Mouse (Mus musculus) neural tube, embryonic 13.5 days (tissue): ENCODE data around the gene Acacb. TPM values are rescaled to one million over a fixed set of nuclear protein-coding genes. Genes with fewer than 3 reads are reported as not detected.

ENCODE experiments used
- ATAC-seq: fragments of 200-750 bp; cut with Nextera tagmentation; 2 replicates; pipeline ENCODE4 v1.8.0; 2017; ENCODE audit warnings: low read depth, mild to moderate bottlenecking, moderate TSS enrichment, moderate library complexity
- H3K27ac ChIP-seq: fragments of 300-500 bp; sonication (generic); replicated peaks from 2 replicates; pipeline ENCODE4 v1.5.1; 2015; ENCODE audit warnings: moderate library complexity, mild to moderate bottlenecking, inconsistent platforms
- H3K27me3 ChIP-seq: fragments of 300-500 bp; sonication (generic); 2 replicates; pipeline ENCODE4 v1.6.1; 2015; ENCODE audit warnings: mild to moderate bottlenecking, inconsistent platforms
- H3K36me3 ChIP-seq: fragments of 300-500 bp; sonication (generic); 2 replicates; pipeline ENCODE4 v1.6.1; 2015; ENCODE audit warnings: mild to moderate bottlenecking, inconsistent platforms
- H3K4me1 ChIP-seq: fragments of 300-500 bp; sonication (generic); replicated peaks from 2 replicates; pipeline ENCODE4 v1.6.1; 2015; ENCODE audit warnings: inconsistent platforms
- H3K4me2 ChIP-seq: fragments of 300-500 bp; sonication (generic); 2 replicates; pipeline ENCODE4 v1.6.1; 2015; ENCODE audit warnings: inconsistent platforms, mild to moderate bottlenecking, moderate library complexity
- H3K4me3 ChIP-seq: fragments of 300-500 bp; sonication (generic); 2 replicates; pipeline ENCODE4 v1.5.1; 2015; ENCODE audit warnings: mild to moderate bottlenecking, inconsistent platforms
- H3K9ac ChIP-seq: fragments of 300-500 bp; sonication (generic); 2 replicates; pipeline ENCODE4 v1.6.1; 2015; ENCODE audit warnings: moderate library complexity, mild to moderate bottlenecking, inconsistent platforms
- H3K9me3 ChIP-seq: fragments of 300-500 bp; sonication (generic); 2 replicates; pipeline ENCODE4 v1.6.1; 2016; ENCODE audit warnings: inconsistent platforms
- WGBS: fragments of 180-500 bp; shearing (Covaris S2); methylation state at CpG from one replicate; pipeline ENCODE4 v1.1.7; 2015; 5-methylcytosine and 5-hydroxymethylcytosine counted together
- polyA plus RNA-seq: library from polyadenylated mRNA; unstranded; fragments of >200 nt; fragmentation: Nextera tagmentation; extraction: Ambion mirVana; gene quantifications from 2 replicates; pipeline ENCODE4 v1.2.1, GENCODE M21; 2015

Gene Acacb
- polyA plus RNA-seq, 1 experiment from 2014 or later = 3.1 TPM

GRCm38 (mm10) chr5:114259495-114259894 lies 113.2 kb downstream of the Acacb start:
- Histone ChIP-seq H3K36me3 (no peaks in the 10 kb centered on the region), H3K9me3 (no peaks in the 10 kb centered on the region; the same call in 1 of the 2 replicates), H3K4me1 (peaks cover 8% of the 10 kb centered on the region), H3K27me3 (peaks cover 29% of the 10 kb centered on the region), H3K9ac (no peak overlapping the region), H3K4me3 (no peak overlapping the region), H3K4me2 (no peak overlapping the region), H3K27ac (no peak overlapping the region)
- WGBS = 77% methylated on average over 10 of the region's 10 CpGs
- no peak for ATAC-seq

GRCm38 (mm10) chr5:114261494-114261893 lies 115.2 kb downstream of the Acacb start:
- Histone ChIP-seq H3K27me3 (peaks cover 35% of the 10 kb centered on the region), H3K4me2 (no peak overlapping the region), H3K27ac (no peak overlapping the region), H3K36me3 (no peaks in the 10 kb centered on the region), H3K9me3 (no peaks in the 10 kb centered on the region; the same call in 1 of the 2 replicates), H3K4me1 (peaks cover 10% of the 10 kb centered on the region), H3K4me3 (no peak overlapping the region), H3K9ac (no peak overlapping the region)
- no peak for ATAC-seq

GRCm38 (mm10) chr5:114264030-114264459 lies 117.7 kb downstream of the Acacb start:
- 38% methylated on average over 8 of the region's 8 CpGs for WGBS
- H3K4me3 ChIP-seq = no peak overlapping the region
- ATAC-seq = peak; percentile 90
- no peak overlapping the region for H3K4me2 ChIP-seq
- no peaks in the 10 kb centered on the region for H3K36me3 ChIP-seq
- no peak overlapping the region for H3K27ac ChIP-seq
- peaks cover 53% of the 10 kb centered on the region for H3K27me3 ChIP-seq
- H3K9ac ChIP-seq = no peak overlapping the region
- peaks cover 10% of the 10 kb centered on the region for H3K4me1 ChIP-seq
- no peaks in the 10 kb centered on the region; the same call in 1 of the 2 replicates for H3K9me3 ChIP-seq

- Histone ChIP-seq H3K27ac (no peak overlapping the region), H3K9ac (no peak overlapping the region), H3K4me2 (no peak overlapping the region), H3K36me3 (no peaks in the 10 kb centered on the region), H3K4me1 (peaks cover 13% of the 10 kb centered on the region), H3K9me3 (no peaks in the 10 kb centered on the region; the same call in 1 of the 2 replicates), H3K27me3 (peaks cover 60% of the 10 kb centered on the region), H3K4me3 (no peak overlapping the region)
- ATAC-seq = no peak
- WGBS = 85% methylated on average over 8 of the region's 8 CpGs
Measured at GRCm38 (mm10) chr5:114264791-114265190, 118.5 kb downstream of the Acacb start.

GRCm38 (mm10) chr5:114268646-114269045 lies 122.3 kb downstream of the Acacb start:
- no peak for ATAC-seq
- 53% methylated on average over 7 of the region's 7 CpGs for WGBS
- no peak overlapping the region for H3K4me2 ChIP-seq
- H3K9ac ChIP-seq = no peak overlapping the region
- peaks cover 24% of the 10 kb centered on the region for H3K4me1 ChIP-seq
- H3K27ac ChIP-seq = no peak overlapping the region
- no peaks in the 10 kb centered on the region for H3K36me3 ChIP-seq
- no peak overlapping the region for H3K4me3 ChIP-seq
- H3K9me3 ChIP-seq = no peaks in the 10 kb centered on the region
- H3K27me3 ChIP-seq = peaks cover 98% of the 10 kb centered on the region

GRCm38 (mm10) chr5:114269499-114269898 lies 123.2 kb downstream of the Acacb start:
- WGBS = 74% methylated on average over 7 of the region's 7 CpGs
- Histone ChIP-seq H3K9ac (no peak overlapping the region), H3K36me3 (no peaks in the 10 kb centered on the region), H3K4me2 (no peak overlapping the region), H3K4me1 (peaks cover 24% of the 10 kb centered on the region), H3K4me3 (no peak overlapping the region), H3K27me3 (peaks cover 98% of the 10 kb centered on the region), H3K27ac (no peak overlapping the region), H3K9me3 (no peaks in the 10 kb centered on the region)
- ATAC-seq = no peak

GRCm38 (mm10) chr5:114269984-114270383 lies 123.6 kb downstream of the Acacb start:
- peaks cover 24% of the 10 kb centered on the region for H3K4me1 ChIP-seq
- no peak overlapping the region for H3K4me3 ChIP-seq
- peaks cover 98% of the 10 kb centered on the region for H3K27me3 ChIP-seq
- 13% methylated on average over 12 of the region's 12 CpGs for WGBS
- H3K27ac ChIP-seq = no peak overlapping the region
- ATAC-seq = no peak
- H3K9ac ChIP-seq = no peak overlapping the region
- H3K36me3 ChIP-seq = no peaks in the 10 kb centered on the region
- no peak overlapping the region for H3K4me2 ChIP-seq
- no peaks in the 10 kb centered on the region for H3K9me3 ChIP-seq

GRCm38 (mm10) chr5:114273693-114274402 lies 127.5 kb downstream of the Acacb start, which contains the start of gene Foxn4:
TSS of gene Foxn4 (minus strand) at chr5:114273807.
- Histone ChIP-seq H3K9me3 (no peaks in the 10 kb centered on the region), H3K4me1 (peaks cover 35% of the 10 kb centered on the region), H3K27ac (no peak within 1 kb of the TSS), H3K36me3 (no peaks in the 10 kb centered on the region), H3K9ac (no peak within 1 kb of the TSS), H3K4me2 (peak within 1 kb of the TSS; percentile 53), H3K27me3 (peaks cover 100% of the 10 kb centered on the region), H3K4me3 (peak within 1 kb of the TSS; percentile 28)
- WGBS = under 1% methylated on average over 37 of the region's 56 CpGs
- no peak for ATAC-seq

GRCm38 (mm10) chr5:114275339-114275738 lies 129.0 kb downstream of the Acacb start:
- Histone ChIP-seq H3K9me3 (no peaks in the 10 kb centered on the region), H3K36me3 (no peaks in the 10 kb centered on the region), H3K4me3 (no peak overlapping the region), H3K9ac (no peak overlapping the region), H3K27me3 (peaks cover 89% of the 10 kb centered on the region), H3K4me2 (no peak overlapping the region), H3K27ac (no peak overlapping the region), H3K4me1 (peaks cover 38% of the 10 kb centered on the region)
- no peak for ATAC-seq
- WGBS = 10% methylated on average over 8 of the region's 8 CpGs

- Histone ChIP-seq H3K27ac (no peak overlapping the region), H3K4me3 (no peak overlapping the region), H3K36me3 (no peaks in the 10 kb centered on the region), H3K9ac (no peak overlapping the region), H3K27me3 (peaks cover 89% of the 10 kb centered on the region), H3K4me1 (peaks cover 37% of the 10 kb centered on the region), H3K9me3 (no peaks in the 10 kb centered on the region), H3K4me2 (no peak overlapping the region)
- 20% methylated on average over 16 of the region's 16 CpGs for WGBS
- no peak for ATAC-seq
Measured at GRCm38 (mm10) chr5:114275991-114276390, 129.7 kb downstream of the Acacb start.

GRCm38 (mm10) chr5:114279382-114280143 lies 133.2 kb downstream of the Acacb start:
- H3K27me3 ChIP-seq = peaks cover 83% of the 10 kb centered on the region
- WGBS = 12% methylated on average over 12 of the region's 12 CpGs
- peak overlapping the region; percentile 17; the same call in 1 of the 2 replicates for H3K4me3 ChIP-seq

GRCm38 (mm10) chr5:114282346-114282745 lies 136.0 kb downstream of the Acacb start:
- ATAC-seq = no peak
- Histone ChIP-seq H3K36me3 (no peaks in the 10 kb centered on the region), H3K4me1 (peaks cover 12% of the 10 kb centered on the region), H3K27ac (no peak overlapping the region), H3K4me2 (no peak overlapping the region), H3K4me3 (no peak overlapping the region), H3K9me3 (no peaks in the 10 kb centered on the region), H3K27me3 (peaks cover 77% of the 10 kb centered on the region), H3K9ac (no peak overlapping the region)
- WGBS = 23% methylated on average over 6 of the region's 6 CpGs

More at GRCm38 (mm10) chr5:114279382-114280143, 133.2 kb downstream of the Acacb start:
- ATAC-seq = 0 out of 2 replicates have a peak, but pooled peaks have one; percentile 30
- no peaks in the 10 kb centered on the region for H3K9me3 ChIP-seq
- peak overlapping the region; percentile 40 for H3K4me2 ChIP-seq
- peaks cover 24% of the 10 kb centered on the region for H3K4me1 ChIP-seq
- no peak overlapping the region for H3K27ac ChIP-seq
- peak overlapping the region; percentile 41; the same call in 1 of the 2 replicates for H3K9ac ChIP-seq
- H3K36me3 ChIP-seq = no peaks in the 10 kb centered on the region
